Mouse (Mus musculus) G1E (cell line): ENCODE results near the gene Tnfrsf8. TPM values are rescaled to one million over a fixed set of nuclear protein-coding genes. Genes with fewer than 3 reads are reported as not detected.
"Not testable (repeated sequence)": the region's sequence is repeated elsewhere in the genome, so short reads cannot be mapped to it uniquely, and the experiment has no call there.

Source experiments
- ATAC-seq: 2 replicates; pipeline ENCODE4 v1.8.0; 2016; ENCODE audit warnings: mild to moderate bottlenecking; ENCODE audit not compliant: insufficient number of reproducible peaks, poor library complexity, low FRiP score, severe bottlenecking; ENCODE audit errors: extremely low read depth
- DNase-seq: peaks from one replicate; pipeline ENCODE4 v3.0.0; 2012; ENCODE audit warnings: low spot score
- H3K27me3 ChIP-seq: 2 replicates; pipeline ENCODE4 v1.6.1; 2012; ENCODE audit warnings: mild to moderate bottlenecking, low read length, inconsistent platforms; ENCODE audit not compliant: insufficient read depth
- H3K36me3 ChIP-seq: replicated peaks from 2 replicates; pipeline ENCODE3; 2012; ENCODE audit warnings: mild to moderate bottlenecking, inconsistent platforms
- H3K4me1 ChIP-seq: 2 replicates; pipeline ENCODE4 v1.6.1; 2012; ENCODE audit warnings: low read depth, low read length, inconsistent platforms, mixed read lengths; ENCODE audit not compliant: insufficient read depth
- H3K4me3 ChIP-seq: 2 replicates; pipeline ENCODE4 v1.5.1; 2012; ENCODE audit warnings: low read depth, mild to moderate bottlenecking, inconsistent platforms, low read length, moderate library complexity, mixed read lengths
- H3K9me3 ChIP-seq: replicated peaks from 2 replicates; pipeline ENCODE4 v1.6.1; 2012; ENCODE audit warnings: inconsistent platforms
- CTCF ChIP-seq: IDR thresholded peaks from 2 replicates; pipeline ENCODE4 v1.5.1; 2012; ENCODE audit warnings: low read depth, low read length, inconsistent platforms, mixed read lengths
- GATA1 ChIP-seq: IDR thresholded peaks from 2 replicates; pipeline ENCODE4 v1.6.1; 2012; ENCODE audit warnings: borderline replicate concordance, low read length, inconsistent platforms, mixed read lengths
- GATA2 ChIP-seq: IDR thresholded peaks from 2 replicates; pipeline ENCODE4 v1.6.1; 2012; ENCODE audit warnings: low read depth, low read length, inconsistent platforms, borderline replicate concordance
- POLR2AphosphoS5 ChIP-seq: IDR thresholded peaks from 2 replicates; pipeline ENCODE4 v1.6.1; 2012; ENCODE audit warnings: low read depth, low read length, inconsistent platforms; ENCODE audit not compliant: insufficient replicate concordance
- TAL1 ChIP-seq: conservative IDR thresholded peaks from 2 replicates; pipeline ENCODE4 v1.6.1; 2012; ENCODE audit warnings: low read depth, low read length, inconsistent platforms, mixed read lengths
- polyA plus RNA-seq: library from polyadenylated mRNA; stranded (reverse); fragments of >175 nt; gene quantifications from 2 replicates; pipeline ENCODE4 v1.2.3, GENCODE M21; 2012
- total RNA-seq, 2 experiments: library from RNA; stranded (forward) in 1 of 2; stranded (reverse) in 1 of 2; fragments of 200-1000 nt in 1 of 2; fragments of >200 nt in 1 of 2; fragmentation: Nextera tagmentation in 1 of 2; gene quantifications; 2 replicates each; pipeline ENCODE4 v1.2.3; 2014 to 2017

Gene Tnfrsf8
- total RNA-seq (2014; fragmentation: Nextera tagmentation), result not detected in 2 replicates
- total RNA-seq (2017), result 0.16 TPM in 1 of 2 replicates, not detected in the other
- polyA plus RNA-seq, result not detected in 2 replicates

- no peaks in the 10 kb centered on the region for H3K36me3 ChIP-seq
- peaks cover 55% of the 10 kb centered on the region for H3K9me3 ChIP-seq
- ATAC-seq, result no peak
- no peaks in the 10 kb centered on the region for H3K4me1 ChIP-seq
- H3K4me3 ChIP-seq, result no peak within 1 kb of the TSS
- no peak for DNase-seq
- no peaks in the 10 kb centered on the region for H3K27me3 ChIP-seq
- no peak for TF ChIP-seq GATA1
- TF ChIP-seq GATA2, result no peak
- no peak for TF ChIP-seq CTCF
- no peak for TF ChIP-seq POLR2AphosphoS5
- TF ChIP-seq TAL1, result no peak
These were observed at the start of gene Tnfrsf8 for GRCm38 (mm10) chr4:145314836-145315467. TSS of gene Tnfrsf8 (minus strand) at chr4:145315164.

- H3K27me3 ChIP-seq, H3K36me3 ChIP-seq, H3K4me1 ChIP-seq, DNase-seq, H3K4me3 ChIP-seq, H3K9me3 ChIP-seq, ATAC-seq: not testable (repeated sequence)
These were observed 46.7 kb upstream of the Tnfrsf8 start for GRCm38 (mm10) chr4:145361635-145362034.

- Histone ChIP-seq H3K4me3 (no peak overlapping the region), H3K4me1 (no peaks in the 10 kb centered on the region), H3K9me3 (0 out of 2 replicates have a peak, but pooled peaks cover 9% of the 10 kb centered on the region), H3K27me3 (no peaks in the 10 kb centered on the region), H3K36me3 (no peaks in the 10 kb centered on the region)
- no peak for ATAC-seq
- no peak for DNase-seq
- no peak for TF ChIP-seq CTCF
- TF ChIP-seq GATA2, result no peak
- TF ChIP-seq GATA1, result no peak
- no peak for TF ChIP-seq POLR2AphosphoS5
- no peak for TF ChIP-seq TAL1
These were observed 46.1 kb upstream of the Tnfrsf8 start for GRCm38 (mm10) chr4:145361065-145361464.

GRCm38 (mm10) chr4:145360567-145360966 lies 45.6 kb upstream of the Tnfrsf8 start:
- Histone ChIP-seq H3K4me3 (no peak overlapping the region), H3K9me3 (peaks cover 9% of the 10 kb centered on the region; the same call in 1 of the 2 replicates), H3K36me3 (no peaks in the 10 kb centered on the region), H3K4me1 (no peaks in the 10 kb centered on the region), H3K27me3 (no peaks in the 10 kb centered on the region)
- ATAC-seq (no peak), DNase-seq (no peak)
- TF ChIP-seq GATA2 (no peak), CTCF (no peak), TAL1 (no peak), POLR2AphosphoS5 (no peak), GATA1 (no peak)

GRCm38 (mm10) chr4:145356234-145356633 lies 41.3 kb upstream of the Tnfrsf8 start:
- H3K4me3 ChIP-seq, result no peak overlapping the region
- no peaks in the 10 kb centered on the region for H3K27me3 ChIP-seq
- ATAC-seq, result no peak
- H3K9me3 ChIP-seq, result peaks cover 33% of the 10 kb centered on the region
- no peak for TF ChIP-seq POLR2AphosphoS5
- TF ChIP-seq CTCF, result no peak
- no peak for TF ChIP-seq GATA1
- TF ChIP-seq GATA2, result no peak
- TF ChIP-seq TAL1, result no peak
- no peaks in the 10 kb centered on the region for H3K4me1 ChIP-seq
- DNase-seq, result no peak
- H3K36me3 ChIP-seq, result no peaks in the 10 kb centered on the region

- TF ChIP-seq GATA2 (no peak), CTCF (no peak), TAL1 (no peak)
- no peak for DNase-seq
- no peak for ATAC-seq
- Histone ChIP-seq H3K9me3 (peaks cover 36% of the 10 kb centered on the region), H3K4me3 (no peak overlapping the region), H3K4me1 (no peaks in the 10 kb centered on the region), H3K27me3 (no peaks in the 10 kb centered on the region), H3K36me3 (no peaks in the 10 kb centered on the region)
These were observed 38.9 kb upstream of the Tnfrsf8 start for GRCm38 (mm10) chr4:145353855-145354254.

- no peak overlapping the region for H3K4me3 ChIP-seq
- no peak for ATAC-seq
- H3K9me3 ChIP-seq, result peaks cover 28% of the 10 kb centered on the region
- no peak for TF ChIP-seq CTCF
- TF ChIP-seq GATA2, result no peak
- no peak for TF ChIP-seq TAL1
- TF ChIP-seq GATA1, result no peak
- no peak for TF ChIP-seq POLR2AphosphoS5
- H3K36me3 ChIP-seq, result no peaks in the 10 kb centered on the region
- H3K4me1 ChIP-seq, result no peaks in the 10 kb centered on the region
- no peak for DNase-seq
- no peaks in the 10 kb centered on the region for H3K27me3 ChIP-seq
These were observed 30.0 kb upstream of the Tnfrsf8 start for GRCm38 (mm10) chr4:145344948-145345347.
